In genomic region chr1:164215097-164215496, GRCm38 (mm10) we compare ENCODE assay signal across 19 mouse cellular contexts.
"Had no signal": no experiment of that assay in that cellular context is flagged by ENCODE, and none has a peak within 500 bp of the region (broad histone marks: within the 10 kb centered on the region; RNA-seq: fewer than 3 reads in every experiment).

No protein-coding gene starts in this region.

- H3K36me3 ChIP-seq: kidney, embryonic 15.5 days; neural tube, embryonic 12.5 days; neural tube, embryonic 15.5 days had no signal

- H3K27ac ChIP-seq: kidney, embryonic 15.5 days; left cerebral cortex, adult 2 months; liver, embryonic 14.5 days; neural tube, embryonic 12.5 days; neural tube, embryonic 15.5 days had no signal

- H3K27me3 ChIP-seq: kidney, embryonic 15.5 days; neural tube, embryonic 12.5 days; neural tube, embryonic 15.5 days had no signal

- H3K9me3 ChIP-seq: kidney, embryonic 15.5 days; neural tube, embryonic 12.5 days; neural tube, embryonic 15.5 days had no signal

- DNase-seq: kidney, adult 2 months; kidney, postnatal 10 days; kidney, postnatal 36 days; layer of hippocampus, postnatal 36 days; lung, adult 2 months; lung, postnatal 4 days; right cerebral cortex, adult 18-20 months; right cerebral cortex, postnatal 14 days; right cerebral cortex, postnatal 4 days; thymus, adult 2 months; thymus, postnatal 14 days; thymus, postnatal 4 days had no signal

- H3K9ac ChIP-seq: kidney, embryonic 15.5 days; liver, embryonic 14.5 days; neural tube, embryonic 12.5 days; neural tube, embryonic 15.5 days had no signal

- H3K4me1 ChIP-seq: neural tube, embryonic 12.5 days had no signal

- H3K4me2 ChIP-seq: kidney, embryonic 15.5 days; liver, embryonic 11.5 days; midbrain, embryonic 11.5 days; neural tube, embryonic 12.5 days; neural tube, embryonic 15.5 days had no signal

- H3K4me3 ChIP-seq: kidney, embryonic 15.5 days; left cerebral cortex, adult 2 months; neural tube, embryonic 12.5 days; neural tube, embryonic 15.5 days had no signal
